Mouse (Mus musculus) heart, adult 18-20 months (tissue): ENCODE data around the gene Tmem50a. TPM values are rescaled to one million over a fixed set of nuclear protein-coding genes. Genes with fewer than 3 reads are reported as not detected.

Experiments used
- DNase-seq, 2 experiments: peaks; one replicate each; pipeline ENCODE4 v3.0.0; 2021 to 2022; ENCODE audit warnings: mixed read lengths in 1 of 2
- total RNA-seq, 2 experiments: library from RNA; stranded (reverse); gene quantifications; 2 replicates each; pipeline ENCODE4 v1.2.3; 2021

The Tmem50a gene
- total RNA-seq, 2 experiments from 2014 or later: 61.9 to 65.3 TPM

- peak in 1 of 2 experiments; percentile 30 for DNase-seq
These were observed 62.9 kb downstream of the Tmem50a start for GRCm38 (mm10) chr4:134851876-134852275.

- no peak for DNase-seq
These were observed 63.6 kb downstream of the Tmem50a start for GRCm38 (mm10) chr4:134851236-134851635.

GRCm38 (mm10) chr4:134850551-134850950, 64.3 kb downstream of the Tmem50a start:
- DNase-seq: no peak

Other genes with a start within 250 kb of the Tmem50a start
- gene Man1c1, start 210.7 kb downstream of the Tmem50a start, total RNA-seq: 10 to 100 TPM; 26.9 to 28.3 TPM
- 1 to 10 TPM; 7.7 to 9.8 TPM for gene Ldlrap1, start 147.0 kb downstream of the Tmem50a start, total RNA-seq
- 10 to 100 TPM; 19.9 to 21.3 TPM for gene Maco1, start 61.7 kb downstream of the Tmem50a start, total RNA-seq
- 1 to 10 TPM; 6.9 TPM for gene Rhd, start 50.5 kb downstream of the Tmem50a start, total RNA-seq
- gene Rsrp1, start 8.6 kb upstream of the Tmem50a start, total RNA-seq: 100 to 1,000 TPM; 177 to 237 TPM
- gene Syf2, start 15.9 kb upstream of the Tmem50a start, total RNA-seq: 10 to 100 TPM; 52.5 to 56.9 TPM
- 1 to 10 TPM; 1.8 to 1.9 TPM for gene Runx3, start 205.6 kb upstream of the Tmem50a start, total RNA-seq